Mouse (Mus musculus) kidney, adult 2 months (tissue): ENCODE measurements at regions not wholly inside any gene's neighbourhood (a gene's known extent, or its start where the extent isn't known, plus 50 kb on each side); places are given as distances from the start of the nearest gene placed in this dataset.
A peak's percentile ranks its signal among the peaks of the same experiment; 100 is the strongest.

ENCODE experiments used
- DNase-seq: peaks from one replicate; pipeline ENCODE4 v3.0.0; 2021
- H3K27ac ChIP-seq: fragments of 200-500 bp; 2 replicates; pipeline ENCODE4 v1.5.1; 2012; ENCODE audit warnings: low read depth, low read length, control low read depth, inconsistent platforms; ENCODE audit not compliant: insufficient read depth
- H3K27me3 ChIP-seq: fragments of 200-500 bp; replicated peaks from 2 replicates; pipeline ENCODE4 v1.6.1; 2012; ENCODE audit warnings: mild to moderate bottlenecking, moderate library complexity, low read length, inconsistent platforms; ENCODE audit not compliant: control insufficient read depth, insufficient read depth
- H3K36me3 ChIP-seq: fragments of 200-500 bp; 2 replicates; pipeline ENCODE4 v1.6.1; 2012; ENCODE audit warnings: mild to moderate bottlenecking, moderate library complexity, low read length, inconsistent platforms; ENCODE audit not compliant: control insufficient read depth, insufficient read depth
- H3K4me1 ChIP-seq: fragments of 200-500 bp; 2 replicates; pipeline ENCODE4 v1.6.1; 2011; ENCODE audit warnings: low read length; ENCODE audit not compliant: control insufficient read depth, insufficient read depth
- H3K4me3 ChIP-seq: fragments of 200-500 bp; 2 replicates; pipeline ENCODE4 v1.5.1; 2011; ENCODE audit warnings: mild to moderate bottlenecking, low read depth, low read length, control low read depth; ENCODE audit not compliant: insufficient read depth
- CTCF ChIP-seq: fragments of 200-500 bp; conservative IDR thresholded peaks from 2 replicates; pipeline ENCODE4 v1.5.1; 2011; ENCODE audit warnings: low read depth, mild to moderate bottlenecking, control low read depth, low read length, moderate library complexity, mixed read lengths; ENCODE audit not compliant: insufficient read depth, insufficient read length
- POLR2A ChIP-seq: fragments of 200-500 bp; IDR thresholded peaks from one replicate; pipeline ENCODE4 v1.6.1; 2011; ENCODE audit warnings: low read depth, low read length, control low read depth
- WGBS: fragments of 180-500 bp; shearing (Covaris S2); methylation state at CpG from one replicate; pipeline ENCODE4 v1.1.7; 2018; 5-methylcytosine and 5-hydroxymethylcytosine counted together

- no peak overlapping the region for H3K4me3 ChIP-seq
- H3K27ac ChIP-seq, result no peak overlapping the region
- no peak for DNase-seq
- 0 out of 2 replicates have a peak, but pooled peaks cover 4% of the 10 kb centered on the region for H3K4me1 ChIP-seq
- TF ChIP-seq POLR2A (no peak), CTCF (no peak)
- no peaks in the 10 kb centered on the region for H3K36me3 ChIP-seq
- WGBS, result 72% methylated on average over 11 of the region's 11 CpGs
- H3K27me3 ChIP-seq, result no peaks in the 10 kb centered on the region
Observed at GRCm38 (mm10) chr16:30733478-30733877, 134.0 kb downstream of the Fam43a start.

- Histone ChIP-seq H3K4me1 (0 out of 2 replicates have a peak, but pooled peaks cover 4% of the 10 kb centered on the region), H3K27ac (peak overlapping the region; percentile 47; the same call in 1 of the 2 replicates), H3K4me3 (no peak overlapping the region), H3K27me3 (no peaks in the 10 kb centered on the region), H3K36me3 (no peaks in the 10 kb centered on the region)
- TF ChIP-seq POLR2A (no peak), CTCF (no peak)
- DNase-seq, result peak; percentile 62
- 48% methylated on average over 3 of the region's 3 CpGs for WGBS
Observed at GRCm38 (mm10) chr16:30735360-30735759, 135.8 kb downstream of the Fam43a start.

- H3K4me3 ChIP-seq, result no peak overlapping the region
- no peaks in the 10 kb centered on the region for H3K27me3 ChIP-seq
- 0 out of 2 replicates have a peak, but pooled peaks cover 4% of the 10 kb centered on the region for H3K4me1 ChIP-seq
- DNase-seq, result no peak
- no peaks in the 10 kb centered on the region for H3K36me3 ChIP-seq
- TF ChIP-seq POLR2A (no peak), CTCF (no peak)
- H3K27ac ChIP-seq, result peak overlapping the region; percentile 47; the same call in 1 of the 2 replicates
- WGBS, result 45% methylated on average over 7 of the region's 7 CpGs
Observed at GRCm38 (mm10) chr16:30735969-30736368, 136.4 kb downstream of the Fam43a start.

GRCm38 (mm10) chr16:30736662-30737326, 137.3 kb downstream of the Fam43a start:
- Histone ChIP-seq H3K4me3 (no peak overlapping the region), H3K27ac (peak overlapping the region; percentile 11), H3K4me1 (0 out of 2 replicates have a peak, but pooled peaks cover 4% of the 10 kb centered on the region), H3K27me3 (no peaks in the 10 kb centered on the region), H3K36me3 (no peaks in the 10 kb centered on the region)
- WGBS, result 62% methylated on average over 17 of the region's 17 CpGs
- no peak for TF ChIP-seq POLR2A
- no peak for TF ChIP-seq CTCF
- DNase-seq, result peak; percentile 68

GRCm38 (mm10) chr16:30737524-30737923, 138.0 kb downstream of the Fam43a start:
- H3K36me3 ChIP-seq, result no peaks in the 10 kb centered on the region
- DNase-seq, result no peak
- 77% methylated on average over 8 of the region's 8 CpGs for WGBS
- H3K4me1 ChIP-seq, result 0 out of 2 replicates have a peak, but pooled peaks cover 4% of the 10 kb centered on the region
- peak overlapping the region; percentile 11 for H3K27ac ChIP-seq
- no peak for TF ChIP-seq POLR2A
- TF ChIP-seq CTCF, result no peak
- H3K4me3 ChIP-seq, result no peak overlapping the region
- H3K27me3 ChIP-seq, result no peaks in the 10 kb centered on the region

- Histone ChIP-seq H3K27ac (no peak overlapping the region), H3K4me3 (no peak overlapping the region), H3K36me3 (no peaks in the 10 kb centered on the region), H3K4me1 (0 out of 2 replicates have a peak, but pooled peaks cover 4% of the 10 kb centered on the region), H3K27me3 (no peaks in the 10 kb centered on the region)
- no peak for TF ChIP-seq CTCF
- no peak for TF ChIP-seq POLR2A
- WGBS, result 78% methylated on average over 7 of the region's 7 CpGs
- no peak for DNase-seq
Observed at GRCm38 (mm10) chr16:30739651-30740050, 140.1 kb downstream of the Fam43a start.

GRCm38 (mm10) chr16:30741192-30741591, 141.7 kb downstream of the Fam43a start:
- WGBS, result 90% methylated on average over 1 of the region's 1 CpGs
- Histone ChIP-seq H3K27me3 (no peaks in the 10 kb centered on the region), H3K4me1 (peaks cover 4% of the 10 kb centered on the region; the same call in 1 of the 2 replicates), H3K36me3 (no peaks in the 10 kb centered on the region), H3K27ac (no peak overlapping the region), H3K4me3 (no peak overlapping the region)
- TF ChIP-seq CTCF (no peak), POLR2A (no peak)
- DNase-seq, result no peak
